Mouse (Mus musculus) ES-E14 (cell line): ENCODE results near the gene 1700069L16Rik.

ENCODE experiments used
- MAFK ChIP-seq: IDR thresholded peaks from 2 replicates; pipeline ENCODE4 v1.6.1; 2014; ENCODE audit warnings: mild to moderate bottlenecking, low read depth, low read length, inconsistent platforms; ENCODE audit not compliant: insufficient read depth
- ZC3H11A ChIP-seq: IDR thresholded peaks from 2 replicates; pipeline ENCODE4 v1.6.1; 2012; ENCODE audit warnings: low read depth, mild to moderate bottlenecking, inconsistent platforms, low read length, borderline replicate concordance
- ZNF384 ChIP-seq: IDR thresholded peaks from 2 replicates; pipeline ENCODE4 v1.6.1; 2012; ENCODE audit warnings: low read depth, low read length, inconsistent platforms

DNA sequence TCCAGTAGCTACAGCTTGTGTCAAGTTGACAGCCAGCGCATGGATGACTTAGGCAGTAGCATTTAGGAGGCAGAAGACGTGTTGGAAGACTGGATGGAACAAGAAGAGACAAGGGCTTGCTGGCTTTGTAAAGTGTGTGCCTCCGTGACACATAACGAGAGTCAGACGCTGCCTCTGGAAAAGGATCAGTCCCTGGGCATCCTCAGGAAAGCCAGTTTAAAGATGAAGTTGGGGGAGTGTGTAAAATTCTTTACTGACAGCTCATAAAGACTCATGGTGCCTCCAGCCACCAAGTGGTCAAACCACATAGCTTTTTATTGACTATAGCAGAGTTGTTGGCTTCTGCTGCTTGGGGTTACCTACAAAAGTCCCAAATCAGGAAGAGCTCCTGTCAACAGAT, 39.1 kb downstream of the 1700069L16Rik start:
- TF ChIP-seq MAFK = no peak
- no peak for TF ChIP-seq ZNF384
- no peak for TF ChIP-seq ZC3H11A
